Mouse (Mus musculus): Measurements from ENCODE around the gene Zcchc2.

- TF ChIP-seq POLR2A (IDR thresholded peaks at IDR 0.05; ENCODE audit: borderline replicate concordance, control insufficient read depth, low read depth, low read length), result no peak
- no peak for TF ChIP-seq CTCF (IDR thresholded peaks at IDR 0.05; ENCODE audit: control insufficient read depth, insufficient read depth, low read length)
Measured at GRCm38 (mm10) chr1:106077166-106077565, 87.0 kb downstream of the Zcchc2 start.
